Mouse (Mus musculus): ENCODE results near the gene Gm20388. TPM values are rescaled to one million over a fixed set of nuclear protein-coding genes. Genes with fewer than 3 reads are reported as not detected.

The Gm20388 gene
- polyA plus RNA-seq, 1 experiment from 2014 or later, result 7.4 TPM

DNA sequence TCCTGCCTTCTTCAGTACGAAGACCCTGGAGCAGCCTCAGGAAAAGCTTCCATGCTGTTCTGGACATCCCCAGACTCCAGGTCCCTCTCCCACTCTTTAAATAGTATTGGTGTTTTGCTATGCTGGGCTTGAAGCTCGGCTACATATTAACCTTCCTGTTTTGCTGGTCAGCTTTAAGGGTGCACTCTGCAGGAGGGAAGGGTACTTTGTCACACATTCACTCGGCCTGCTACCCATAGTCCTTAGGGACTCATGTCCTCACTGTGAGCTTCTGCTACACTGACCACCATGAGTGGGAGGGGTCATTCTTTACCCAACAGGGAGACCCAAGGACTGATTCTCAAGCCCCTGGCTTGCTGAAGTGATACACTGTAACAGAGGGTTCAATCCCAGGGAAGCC, 2520.0 kb downstream of the Gm20388 start:
- H3K4me1 ChIP-seq, result peaks cover 41% of the 10 kb centered on the region
- peak overlapping the region; percentile 82 for H3K27ac ChIP-seq
- no peak overlapping the region for H3K9ac ChIP-seq
- WGBS, result 66% methylated on average over 3 of the region's 3 CpGs
- H3K4me2 ChIP-seq, result peak overlapping the region; percentile 77; the same call in 1 of the 2 replicates
- ATAC-seq (replicated peaks; ENCODE audit: low FRiP score), result peak; percentile 47
- no peaks in the 10 kb centered on the region for H3K9me3 ChIP-seq (replicated peaks)
- peaks cover 26% of the 10 kb centered on the region for H3K36me3 ChIP-seq
- no peak overlapping the region for H3K4me3 ChIP-seq (replicated peaks)
- H3K27me3 ChIP-seq, result no peaks in the 10 kb centered on the region

DNA sequence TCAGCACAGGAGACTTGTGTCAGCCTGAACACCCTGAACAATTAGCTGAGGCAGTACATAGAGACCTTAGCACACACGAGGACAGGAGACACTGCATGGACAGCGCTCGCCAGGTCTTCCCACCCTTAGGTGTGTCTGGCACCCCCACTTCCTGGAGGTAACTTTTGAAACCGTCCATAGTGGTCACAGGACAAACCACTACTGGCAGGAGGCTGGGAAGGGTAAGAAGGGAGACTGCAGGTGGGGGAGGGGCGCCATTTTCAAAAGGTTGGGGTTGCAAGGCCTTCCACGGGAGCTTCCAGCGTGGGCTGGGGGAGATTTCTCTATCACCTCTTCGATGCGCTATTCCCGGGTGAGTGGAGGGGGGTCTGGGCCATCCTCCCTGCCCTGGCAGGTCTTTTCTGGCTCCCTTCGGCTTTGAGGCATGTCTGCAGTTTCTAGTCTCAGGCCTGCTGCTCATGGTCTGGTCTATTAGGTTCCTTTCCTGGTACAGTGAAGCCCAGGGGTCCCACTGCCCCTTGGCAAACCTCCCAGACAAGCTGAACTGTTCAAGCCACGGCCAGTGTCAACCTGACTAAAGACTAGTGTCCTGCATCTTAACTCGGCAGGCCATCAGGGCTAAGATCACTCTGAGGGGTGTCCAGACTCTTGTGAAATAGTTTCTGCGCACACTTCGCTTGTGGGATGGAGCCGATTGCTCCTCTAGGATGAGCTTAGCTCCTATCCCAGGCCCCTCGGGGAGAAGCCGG, 2521.2 kb downstream of the Gm20388 start:
- peak; percentile 31 for ATAC-seq (replicated peaks; ENCODE audit: low FRiP score)
- 28% methylated on average over 18 of the region's 18 CpGs for WGBS
- H3K27ac ChIP-seq, result peak overlapping the region; percentile 71
- no peaks in the 10 kb centered on the region for H3K27me3 ChIP-seq
- peaks cover 30% of the 10 kb centered on the region for H3K36me3 ChIP-seq
- H3K4me1 ChIP-seq, result peaks cover 42% of the 10 kb centered on the region
- peak overlapping the region; percentile 57 for H3K4me3 ChIP-seq (replicated peaks)
- H3K9me3 ChIP-seq (replicated peaks), result no peaks in the 10 kb centered on the region
- H3K4me2 ChIP-seq, result peak overlapping the region; percentile 77
- H3K9ac ChIP-seq, result peak overlapping the region; percentile 53

DNA sequence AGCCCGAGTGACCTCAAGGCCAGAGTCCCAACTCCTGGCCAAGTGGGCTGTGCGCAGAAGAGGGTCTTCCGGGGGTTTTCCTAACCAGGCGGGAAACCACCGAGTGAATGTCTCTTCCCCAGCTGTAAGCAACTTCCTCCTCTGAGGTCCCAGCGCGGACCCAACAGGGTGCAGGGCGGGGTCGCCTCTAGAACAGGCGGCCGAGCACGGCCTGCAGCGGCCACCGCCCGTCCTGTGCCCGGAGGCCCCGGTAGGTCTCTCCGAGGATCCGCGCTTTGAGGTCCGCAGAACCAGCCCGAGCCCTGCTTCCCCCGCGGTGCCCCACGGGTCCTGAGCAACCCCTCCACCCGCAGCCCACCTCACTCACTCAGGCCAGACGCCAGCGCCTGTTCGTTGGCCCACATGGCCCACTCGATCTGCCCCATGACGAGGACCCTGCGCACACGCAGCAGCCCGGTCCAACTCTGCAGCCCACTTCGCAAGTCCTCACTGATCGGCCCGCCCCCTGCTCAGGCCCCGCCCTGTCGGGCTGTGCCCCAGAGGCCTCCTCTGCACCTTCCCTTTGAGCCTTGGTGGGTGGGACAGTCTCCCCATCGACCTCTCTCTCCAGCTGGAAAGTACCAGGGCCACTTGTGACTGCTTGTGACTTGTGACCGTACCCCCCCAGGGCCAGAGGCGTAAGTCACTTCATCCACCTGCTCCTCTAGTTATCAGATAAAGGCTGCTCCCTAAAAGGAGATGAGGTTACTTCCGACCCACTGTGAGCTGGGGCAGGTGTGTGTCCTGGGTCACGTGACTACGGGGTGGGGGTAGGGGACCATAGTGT, 2522.0 kb downstream of the Gm20388 start, which contains the start of gene Cyba:
Gene Cyba, minus strand, starts transcription at position 488 of the 826 bp plus-strand sequence.
- H3K27ac ChIP-seq, result peak within 1 kb of the TSS; percentile 71
- 2% methylated on average over 45 of the region's 45 CpGs for WGBS
- H3K4me3 ChIP-seq (replicated peaks), result peak within 1 kb of the TSS; percentile 57
- H3K9me3 ChIP-seq (replicated peaks), result no peaks in the 10 kb centered on the region
- peak within 1 kb of the TSS; percentile 53 for H3K9ac ChIP-seq
- H3K4me2 ChIP-seq, result peak within 1 kb of the TSS; percentile 77
- H3K4me1 ChIP-seq, result peaks cover 50% of the 10 kb centered on the region
- no peaks in the 10 kb centered on the region for H3K27me3 ChIP-seq
- H3K36me3 ChIP-seq, result peaks cover 38% of the 10 kb centered on the region
- peak; percentile 81 for ATAC-seq (replicated peaks; ENCODE audit: low FRiP score)

DNA sequence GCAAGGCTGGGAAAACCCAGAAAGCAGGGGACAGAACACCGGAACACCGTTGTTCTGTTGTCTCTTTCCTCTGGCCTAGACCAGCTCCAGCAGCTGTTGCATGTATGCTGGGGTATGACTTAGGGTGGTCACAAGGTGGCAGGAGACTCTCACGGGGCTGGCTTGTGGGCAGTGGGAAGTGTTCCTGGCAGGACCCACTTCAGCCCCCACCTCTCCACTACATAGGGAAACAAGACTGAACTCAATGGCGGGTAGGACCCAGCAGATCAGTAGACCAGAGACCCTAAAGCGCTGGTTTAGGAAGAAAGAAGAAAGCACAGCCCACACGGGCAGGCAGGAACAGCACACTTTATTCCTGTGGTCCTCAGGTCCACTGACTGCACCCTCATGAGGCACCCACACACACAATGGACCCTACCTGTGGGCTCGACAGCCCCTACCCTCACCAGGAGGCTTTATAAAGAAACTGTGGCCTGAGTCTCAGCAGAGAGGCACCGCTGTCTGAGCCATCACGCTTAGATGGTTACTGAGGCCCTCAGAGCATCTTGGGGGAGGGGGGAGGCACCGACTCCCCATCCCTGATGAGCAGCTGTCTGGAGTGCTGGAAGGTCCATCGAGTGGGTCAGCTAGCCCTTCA, 2522.7 kb downstream of the Gm20388 start:
- H3K36me3 ChIP-seq, result peaks cover 45% of the 10 kb centered on the region
- peak overlapping the region; percentile 77 for H3K4me2 ChIP-seq
- H3K4me3 ChIP-seq (replicated peaks), result peak overlapping the region; percentile 57
- peaks cover 57% of the 10 kb centered on the region for H3K4me1 ChIP-seq
- peak; percentile 37; the same call in 1 of the 2 replicates for ATAC-seq (replicated peaks; ENCODE audit: low FRiP score)
- H3K27ac ChIP-seq, result peak overlapping the region; percentile 71
- 0 out of 2 replicates have a peak overlapping the region, but pooled peaks have one; percentile 53 for H3K9ac ChIP-seq
- no peaks in the 10 kb centered on the region for H3K27me3 ChIP-seq
- 62% methylated on average over 11 of the region's 11 CpGs for WGBS
- H3K9me3 ChIP-seq (replicated peaks), result no peaks in the 10 kb centered on the region

DNA sequence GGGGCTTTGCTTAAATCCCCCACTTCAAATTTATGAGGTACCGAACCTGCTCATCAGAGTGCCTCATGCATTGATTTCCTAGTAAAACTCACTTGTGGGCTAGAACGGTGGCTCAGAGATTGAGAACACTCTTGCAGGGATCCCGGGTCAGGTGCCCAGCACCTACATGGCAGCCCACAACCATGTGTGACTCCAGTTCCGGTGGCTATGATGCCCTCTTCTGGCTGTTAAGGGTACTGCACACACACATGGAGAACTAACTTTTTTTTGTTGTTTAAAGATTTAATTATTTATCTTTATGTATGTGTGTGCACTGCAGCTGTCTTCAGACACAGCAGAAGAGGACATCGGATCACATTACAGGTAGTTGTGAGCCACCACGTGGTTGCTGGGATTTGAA, 2524.7 kb downstream of the Gm20388 start:
- Histone ChIP-seq H3K4me1 (peaks cover 51% of the 10 kb centered on the region), H3K27me3 (no peaks in the 10 kb centered on the region), H3K9ac (no peak overlapping the region), H3K36me3 (peaks cover 57% of the 10 kb centered on the region), H3K27ac (no peak overlapping the region), H3K4me3 (replicated peaks) (no peak overlapping the region), H3K4me2 (no peak overlapping the region), H3K9me3 (replicated peaks) (no peaks in the 10 kb centered on the region)
- no peak for ATAC-seq (replicated peaks; ENCODE audit: low FRiP score)
- 94% methylated on average over 6 of the region's 6 CpGs for WGBS

DNA sequence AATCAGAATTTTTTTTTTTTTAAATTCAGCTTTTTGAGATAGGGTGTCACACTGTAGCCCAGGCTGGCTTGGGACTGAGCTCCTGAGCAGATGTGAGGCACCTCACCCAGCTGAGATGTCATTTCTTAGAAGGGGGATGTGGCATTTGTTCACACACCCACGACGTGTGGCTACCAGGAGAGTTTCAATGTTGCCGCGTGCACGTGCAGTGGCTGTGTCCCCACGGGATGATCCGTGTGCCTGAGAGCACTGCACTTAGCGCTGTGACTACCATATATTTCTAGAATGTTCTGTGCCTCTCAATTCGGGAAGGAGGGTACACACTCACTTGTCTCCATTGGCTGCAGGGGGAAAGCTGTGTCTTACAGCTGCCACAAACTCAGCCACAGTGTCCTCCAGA, 2525.5 kb downstream of the Gm20388 start:
- peaks cover 44% of the 10 kb centered on the region for H3K4me1 ChIP-seq
- H3K27me3 ChIP-seq, result no peaks in the 10 kb centered on the region
- 93% methylated on average over 9 of the region's 9 CpGs for WGBS
- no peak overlapping the region for H3K4me3 ChIP-seq (replicated peaks)
- no peak overlapping the region for H3K27ac ChIP-seq
- H3K36me3 ChIP-seq, result peaks cover 57% of the 10 kb centered on the region
- no peak overlapping the region for H3K9ac ChIP-seq
- ATAC-seq (replicated peaks; ENCODE audit: low FRiP score), result no peak
- no peak overlapping the region for H3K4me2 ChIP-seq
- H3K9me3 ChIP-seq (replicated peaks), result no peaks in the 10 kb centered on the region

DNA sequence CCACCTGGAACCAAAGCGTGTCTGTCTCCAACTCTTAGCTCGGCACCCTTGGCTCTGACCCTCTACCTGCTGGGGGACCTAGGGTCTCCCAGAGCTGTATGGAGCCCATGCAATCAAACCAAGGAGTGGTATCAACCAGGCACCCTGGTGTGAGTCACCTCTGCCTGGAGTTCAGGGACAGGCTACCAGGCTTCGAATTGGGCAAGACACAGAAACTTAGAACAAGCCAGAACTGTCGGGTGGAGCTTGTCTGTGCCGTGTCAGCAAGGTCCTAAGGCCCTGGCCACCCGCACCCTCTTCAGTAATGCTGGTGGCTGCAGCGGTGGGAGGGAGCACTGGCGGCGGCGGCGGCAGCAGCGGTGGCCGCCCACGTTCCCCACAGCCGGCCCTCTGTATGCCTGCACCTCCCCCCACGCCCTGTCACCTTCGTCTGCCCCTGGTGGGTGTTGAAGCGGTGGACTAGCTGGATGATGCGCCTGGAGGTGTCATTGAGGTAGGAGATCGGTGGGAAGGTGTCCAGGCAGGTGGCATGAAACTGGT, 2526.0 kb downstream of the Gm20388 start:
- H3K36me3 ChIP-seq, result peaks cover 57% of the 10 kb centered on the region
- H3K9me3 ChIP-seq (replicated peaks), result no peaks in the 10 kb centered on the region
- no peak overlapping the region for H3K4me3 ChIP-seq (replicated peaks)
- ATAC-seq (replicated peaks; ENCODE audit: low FRiP score), result no peak
- H3K27ac ChIP-seq, result no peak overlapping the region
- H3K9ac ChIP-seq, result no peak overlapping the region
- 82% methylated on average over 20 of the region's 20 CpGs for WGBS
- no peak overlapping the region for H3K4me2 ChIP-seq
- peaks cover 39% of the 10 kb centered on the region for H3K4me1 ChIP-seq
- no peaks in the 10 kb centered on the region for H3K27me3 ChIP-seq

DNA sequence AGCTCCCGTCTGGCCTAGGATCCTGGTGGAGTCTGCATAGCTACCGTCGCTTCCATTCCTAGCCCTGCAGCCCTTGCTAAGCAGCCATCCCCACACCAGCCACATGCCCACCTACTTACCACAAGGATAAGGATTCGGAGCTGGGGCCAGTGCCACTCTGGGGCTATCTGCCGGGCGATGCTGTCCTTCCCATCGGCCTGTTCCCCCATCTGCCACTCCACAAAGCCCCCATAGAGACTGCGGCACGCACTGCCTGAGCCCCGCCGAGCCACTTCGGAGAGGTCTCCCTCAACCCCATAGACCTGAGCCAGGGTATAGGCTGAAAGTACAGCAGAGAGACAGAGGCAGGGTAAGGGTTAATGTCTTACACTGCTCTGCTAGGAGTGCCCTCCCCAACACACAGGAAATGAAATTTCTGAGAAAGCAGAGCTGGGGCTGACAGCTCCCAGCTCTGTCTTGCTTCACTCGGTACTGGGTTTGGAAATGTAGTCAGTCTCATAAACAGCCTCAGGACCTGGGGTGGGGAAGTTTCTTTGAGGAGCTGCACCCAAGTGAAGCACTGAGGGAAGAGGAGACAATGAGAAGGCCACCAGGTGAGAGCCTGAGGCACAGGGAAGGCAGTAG, 2527.2 kb downstream of the Gm20388 start:
- ATAC-seq (replicated peaks; ENCODE audit: low FRiP score), result no peak
- H3K4me3 ChIP-seq (replicated peaks), result no peak overlapping the region
- H3K4me2 ChIP-seq, result peak overlapping the region; percentile 30
- WGBS, result 85% methylated on average over 13 of the region's 13 CpGs
- peaks cover 39% of the 10 kb centered on the region for H3K4me1 ChIP-seq
- H3K9me3 ChIP-seq (replicated peaks), result no peaks in the 10 kb centered on the region
- H3K36me3 ChIP-seq, result peaks cover 57% of the 10 kb centered on the region
- no peaks in the 10 kb centered on the region for H3K27me3 ChIP-seq
- 0 out of 2 replicates have a peak overlapping the region, but pooled peaks have one; percentile 4 for H3K9ac ChIP-seq
- H3K27ac ChIP-seq, result peak overlapping the region; percentile 71

DNA sequence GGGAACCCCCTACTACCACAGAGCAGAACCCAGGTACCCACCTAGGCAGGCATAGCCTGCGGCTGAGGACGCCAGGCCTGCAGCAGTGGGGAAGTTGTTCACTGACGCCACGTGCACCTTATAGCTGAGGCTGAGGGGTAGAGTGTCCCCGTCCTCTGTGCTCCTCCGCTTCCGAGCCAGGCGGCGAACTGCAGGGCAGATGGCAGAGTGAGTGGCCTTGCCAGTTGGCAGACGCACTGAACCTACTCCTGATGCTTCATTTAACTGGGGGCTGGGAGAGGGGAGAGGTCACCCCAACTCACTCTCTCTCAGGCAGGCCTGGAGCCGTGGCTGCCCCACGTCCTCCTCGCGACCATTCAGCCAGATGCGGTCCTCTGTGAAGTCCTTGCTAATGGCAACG, 2528.7 kb downstream of the Gm20388 start:
- ATAC-seq (replicated peaks; ENCODE audit: low FRiP score), result no peak
- peaks cover 35% of the 10 kb centered on the region for H3K4me1 ChIP-seq
- WGBS, result 94% methylated on average over 16 of the region's 16 CpGs
- no peak overlapping the region for H3K27ac ChIP-seq
- no peak overlapping the region for H3K4me2 ChIP-seq
- H3K36me3 ChIP-seq, result peaks cover 50% of the 10 kb centered on the region
- no peak overlapping the region for H3K4me3 ChIP-seq (replicated peaks)
- no peak overlapping the region for H3K9ac ChIP-seq
- no peaks in the 10 kb centered on the region for H3K9me3 ChIP-seq (replicated peaks)
- no peaks in the 10 kb centered on the region for H3K27me3 ChIP-seq

DNA sequence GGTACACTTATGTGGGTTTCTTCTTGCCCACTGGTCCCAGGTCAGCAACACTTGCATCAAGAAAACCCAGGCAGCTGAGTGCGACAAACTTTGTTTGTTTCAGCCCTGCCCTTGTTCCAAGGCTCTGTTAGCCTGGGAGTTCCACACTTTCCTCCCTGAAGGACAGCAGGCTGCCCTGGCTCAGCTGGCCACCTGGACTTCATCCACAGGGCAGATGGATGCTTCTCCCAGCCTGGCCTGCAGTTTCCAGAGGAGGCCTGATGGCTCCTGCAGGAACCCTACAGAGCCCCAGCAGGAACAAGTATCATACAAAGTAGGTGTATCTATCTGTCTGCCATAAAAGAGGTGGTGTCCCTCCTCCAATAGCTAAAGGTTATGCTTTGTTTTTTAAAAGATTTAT, 2530.7 kb downstream of the Gm20388 start:
- H3K36me3 ChIP-seq, result peaks cover 32% of the 10 kb centered on the region
- no peak overlapping the region for H3K27ac ChIP-seq
- peaks cover 51% of the 10 kb centered on the region for H3K4me1 ChIP-seq
- H3K9me3 ChIP-seq (replicated peaks), result no peaks in the 10 kb centered on the region
- 81% methylated on average over 1 of the region's 1 CpGs for WGBS
- ATAC-seq (replicated peaks; ENCODE audit: low FRiP score), result no peak
- no peak overlapping the region for H3K4me3 ChIP-seq (replicated peaks)
- H3K27me3 ChIP-seq, result no peaks in the 10 kb centered on the region
- H3K9ac ChIP-seq, result no peak overlapping the region
- no peak overlapping the region for H3K4me2 ChIP-seq

DNA sequence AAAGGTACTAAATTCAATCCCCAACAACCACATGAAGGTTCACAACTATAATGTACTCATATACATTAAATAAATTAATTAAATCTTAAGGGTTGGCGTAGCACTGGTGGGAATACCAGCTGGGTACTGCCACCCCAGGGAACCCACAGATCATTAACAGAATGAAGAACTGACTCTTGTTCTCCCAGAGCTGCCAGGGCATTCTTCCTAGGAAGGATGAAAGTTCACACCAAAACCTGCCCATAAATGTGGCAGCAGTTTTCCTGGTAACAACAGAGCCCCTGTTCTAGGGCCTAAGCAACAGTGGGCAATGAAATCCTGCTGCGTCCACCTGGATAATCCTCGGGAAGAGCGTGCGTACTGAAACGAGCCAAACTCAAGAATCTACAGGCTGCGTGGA, 2531.7 kb downstream of the Gm20388 start:
- H3K36me3 ChIP-seq, result peaks cover 21% of the 10 kb centered on the region
- peak overlapping the region; percentile 65 for H3K9ac ChIP-seq
- H3K27me3 ChIP-seq, result no peaks in the 10 kb centered on the region
- peaks cover 44% of the 10 kb centered on the region for H3K4me1 ChIP-seq
- ATAC-seq (replicated peaks; ENCODE audit: low FRiP score), result no peak
- WGBS, result 24% methylated on average over 7 of the region's 7 CpGs
- peak overlapping the region; percentile 63 for H3K4me3 ChIP-seq (replicated peaks)
- H3K27ac ChIP-seq, result peak overlapping the region; percentile 80; the same call in 1 of the 2 replicates
- H3K9me3 ChIP-seq (replicated peaks), result no peaks in the 10 kb centered on the region
- peak overlapping the region; percentile 91 for H3K4me2 ChIP-seq
